Mouse (Mus musculus) inflammation-experienced regulatory T-cells, adult 6 months (primary cell): ENCODE measurements around the gene Prss36. TPM values are rescaled to one million over a fixed set of nuclear protein-coding genes. Genes with fewer than 3 reads are reported as not detected.
"Not testable (repeated sequence)": the region's sequence is repeated elsewhere in the genome, so short reads cannot be mapped to it uniquely, and the experiment has no call there.

ENCODE experiments used
- ATAC-seq: one replicate; pipeline ENCODE4 v1.8.0; 2017
- polyA plus RNA-seq, 3 experiments: library from polyadenylated mRNA; unstranded; fragments of 100-300 nt; shearing (Covaris generic); gene quantifications; one replicate each; pipeline ENCODE4 v1.2.1; 2017

Prss36 gene
- polyA plus RNA-seq, 3 experiments from 2014 or later = 1.5 to 3.7 (median 3.0) TPM

DNA sequence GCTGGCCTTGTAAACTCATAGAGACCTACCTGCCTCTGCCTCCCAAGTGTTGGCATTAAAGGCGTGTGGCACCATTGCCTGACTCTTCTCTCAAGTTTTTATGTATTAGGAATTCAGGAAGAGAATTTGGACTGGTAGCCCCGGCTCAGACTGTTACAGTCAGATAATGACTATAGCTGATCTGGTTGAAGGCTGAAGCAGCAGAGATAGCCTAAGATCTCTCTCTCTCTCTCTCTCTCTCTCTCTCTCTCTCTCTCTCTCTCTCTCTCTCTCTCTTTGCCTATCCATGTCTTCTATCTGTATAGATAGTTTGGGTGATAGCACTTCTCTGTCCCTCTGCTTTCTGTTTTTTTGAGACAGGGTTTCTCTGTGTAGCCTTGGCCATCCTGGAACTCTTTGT, 44.8 kb downstream of the Prss36 start:
- ATAC-seq = no peak

- ATAC-seq = no peak
Observed at GRCm38 (mm10) chr7:127899997-127900396, 46.5 kb downstream of the Prss36 start.

GRCm38 (mm10) chr7:127898179-127898956, 48.2 kb downstream of the Prss36 start:
- ATAC-seq = no peak

DNA sequence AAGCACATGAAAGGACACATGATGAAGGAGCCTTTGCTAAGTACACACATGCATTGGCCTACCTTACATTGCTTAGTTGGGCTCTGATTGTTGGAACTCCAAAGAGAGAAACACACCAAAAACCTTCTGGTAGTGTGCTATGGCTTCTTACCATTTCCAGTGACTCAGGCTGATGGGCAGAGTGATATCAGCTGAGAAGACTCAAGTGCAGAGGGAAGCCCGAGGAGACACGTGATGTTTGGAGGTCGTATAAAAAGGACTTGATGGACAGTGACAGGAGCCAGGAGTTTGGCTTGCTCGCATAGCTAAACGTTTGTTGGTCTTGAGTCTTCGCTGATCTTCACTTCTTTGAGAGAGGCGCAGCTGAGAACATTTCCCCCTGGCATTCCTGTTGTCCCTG, 49.0 kb downstream of the Prss36 start:
- ATAC-seq = no peak

- ATAC-seq = peak; percentile 35
Observed at GRCm38 (mm10) chr7:127896384-127896783, 50.1 kb downstream of the Prss36 start.

DNA sequence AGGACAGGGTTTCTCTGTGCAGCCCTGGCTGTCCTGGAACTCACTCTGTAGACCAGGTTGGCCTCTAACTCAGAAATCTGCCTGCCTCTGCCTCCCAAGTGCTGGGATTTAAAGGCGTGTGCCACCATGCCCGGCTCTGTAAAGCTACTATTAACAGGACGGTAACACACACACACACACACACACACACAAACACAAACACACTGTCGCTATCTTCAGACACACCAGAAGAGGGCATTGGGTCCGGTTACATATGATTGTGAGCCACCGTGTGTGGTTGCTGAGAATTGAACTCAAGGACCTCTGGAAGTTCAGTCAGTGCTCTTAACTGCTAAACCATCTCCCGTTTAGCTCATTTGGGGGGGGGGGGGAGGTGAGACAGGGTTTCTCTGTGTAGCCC, 50.6 kb downstream of the Prss36 start:
- not testable (repeated sequence) for ATAC-seq

DNA sequence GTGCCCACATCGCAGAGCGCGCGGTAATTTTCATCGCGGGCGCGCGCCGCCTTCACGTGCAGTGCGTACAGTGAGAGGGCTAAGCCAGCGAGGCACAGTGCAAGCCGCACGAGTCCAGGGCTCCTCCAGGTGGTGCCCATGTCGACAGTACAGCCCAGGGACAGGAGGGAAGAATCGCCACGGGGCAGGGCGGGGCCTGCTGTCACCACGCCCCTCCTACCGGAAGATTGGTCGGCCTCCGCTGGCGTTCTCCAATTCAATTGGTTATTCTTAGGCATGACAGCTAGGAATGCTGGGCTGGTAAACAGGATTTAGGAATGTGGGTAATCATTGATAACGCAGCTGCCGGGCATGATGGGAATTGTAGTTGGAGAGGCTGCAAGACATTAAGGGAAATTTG, 51.1 kb downstream of the Prss36 start, which contains the start of the genes Gm21974 and Vkorc1:
Gene Gm21974 (minus strand): TSS at position 13 of the 400 bp plus-strand sequence.
Gene Vkorc1 (minus strand): TSS at position 176 of the 400 bp plus-strand sequence.
- peak; percentile 88 for ATAC-seq

DNA sequence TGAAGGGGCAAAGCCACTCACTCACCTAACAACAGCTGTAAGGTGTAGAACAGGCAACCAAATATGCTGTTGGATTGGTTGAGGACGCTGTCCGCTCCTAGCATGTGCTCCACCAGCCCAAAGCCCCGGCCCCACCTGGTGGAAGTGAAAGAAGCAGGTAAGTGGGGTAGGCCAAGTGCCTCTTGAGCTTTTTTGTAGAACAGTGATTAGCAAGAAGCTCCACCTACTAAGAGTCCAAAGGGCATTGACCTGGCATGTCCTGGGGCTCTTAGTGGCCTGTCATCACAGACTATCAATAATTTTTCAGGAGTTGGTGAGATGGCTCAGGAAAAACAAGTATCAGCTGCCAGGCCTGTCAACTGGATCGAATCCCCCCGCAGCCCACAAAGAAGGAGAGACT, 52.0 kb downstream of the Prss36 start:
- no peak for ATAC-seq

DNA sequence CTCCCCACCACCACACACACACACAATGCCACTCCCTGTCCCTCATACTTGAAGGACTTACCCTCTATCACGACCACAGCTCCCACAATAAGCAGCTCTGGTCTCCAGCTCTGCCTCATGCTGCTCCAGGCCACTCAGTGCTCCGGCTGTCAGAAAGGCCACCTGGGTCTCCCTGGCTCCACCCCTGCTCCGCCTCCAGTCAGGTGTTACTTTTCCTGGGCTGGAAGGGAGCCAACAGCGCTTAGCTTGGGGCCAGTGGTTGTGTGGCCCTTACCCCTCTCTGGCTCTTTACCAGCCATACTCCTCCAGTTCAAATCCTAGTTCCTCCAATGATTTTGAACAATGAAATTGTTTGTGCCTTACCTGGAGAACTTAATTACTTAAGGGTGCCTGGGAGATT, 55.7 kb downstream of the Prss36 start, which contains the start of gene Prss53:
Gene Prss53 (minus strand): TSS at position 173 of the 400 bp plus-strand sequence.
- no peak for ATAC-seq

- ATAC-seq = no peak
Observed at GRCm38 (mm10) chr7:127888821-127889220, 57.7 kb downstream of the Prss36 start.

DNA sequence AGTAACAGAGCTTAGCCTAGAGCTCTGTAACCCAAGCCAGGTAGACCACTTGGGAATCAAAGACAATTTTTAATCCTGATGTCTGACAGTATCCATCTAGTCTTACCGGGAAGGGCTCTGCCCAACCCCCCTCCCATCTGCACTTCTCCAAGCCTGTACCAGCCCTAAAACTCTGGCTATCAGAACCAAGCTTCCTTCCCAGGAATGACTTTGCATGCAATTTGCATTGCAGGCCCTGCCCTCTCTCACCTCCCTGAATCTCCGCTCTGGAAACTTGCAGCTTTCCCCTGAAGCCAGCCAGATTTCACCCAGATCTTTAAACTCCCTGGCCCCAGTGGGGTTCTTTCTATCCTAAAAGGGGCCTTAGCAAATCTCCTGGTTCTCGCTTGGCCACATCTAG, 58.7 kb downstream of the Prss36 start:
- no peak for ATAC-seq

GRCm38 (mm10) chr7:127887191-127887590, 59.3 kb downstream of the Prss36 start:
- no peak for ATAC-seq

- no peak for ATAC-seq
Observed at GRCm38 (mm10) chr7:127886551-127886950, 60.0 kb downstream of the Prss36 start.

- ATAC-seq = no peak
Observed at GRCm38 (mm10) chr7:127885951-127886350, 60.6 kb downstream of the Prss36 start.

Other genes with a start within 250 kb of the Prss36 start
- 10 to 100 TPM in 1 of 3 experiments, 1 to 10 TPM in 2; 3.2 to 10.9 (median 4.9) TPM for gene Bcl7c, start 237.8 kb downstream of the Prss36 start, polyA plus RNA-seq
- gene Ctf1, start 234.0 kb downstream of the Prss36 start, polyA plus RNA-seq = not detected
- not detected for gene Ctf2, start 214.6 kb downstream of the Prss36 start, polyA plus RNA-seq
- under 1 TPM; 0.31 to 0.87 (median 0.84) TPM for gene Fbxl19, start 202.2 kb downstream of the Prss36 start, polyA plus RNA-seq
- gene Orai3, start 176.9 kb downstream of the Prss36 start, polyA plus RNA-seq = 10 to 100 TPM; 11.3 to 14.3 (median 14.2) TPM
- 1 to 10 TPM; 3.9 to 7.9 (median 6.8) TPM for gene Setd1a, start 170.1 kb downstream of the Prss36 start, polyA plus RNA-seq
- not detected for gene Gm49388, start 161.1 kb downstream of the Prss36 start, polyA plus RNA-seq
- gene Hsd3b7, start 146.1 kb downstream of the Prss36 start, polyA plus RNA-seq = 1 to 10 TPM; 3.6 to 5.5 (median 5.2) TPM
- 10 to 100 TPM; 38.1 to 69.3 (median 57.4) TPM for gene Stx4a, start 122.4 kb downstream of the Prss36 start, polyA plus RNA-seq
- gene Stx1b, start 122.2 kb downstream of the Prss36 start, polyA plus RNA-seq = under 1 TPM in 1 of 3 experiments, not detected in 2; 0.09 TPM
- gene Zfp646, start 70.5 kb downstream of the Prss36 start, polyA plus RNA-seq = 10 to 100 TPM; 17.4 to 29.8 (median 23.1) TPM
- 10 to 100 TPM in 2 of 3 experiments, 1 to 10 TPM in 1; 8.6 to 11.1 (median 10.7) TPM for gene Zfp668, start 69.9 kb downstream of the Prss36 start, polyA plus RNA-seq
- under 1 TPM in 2 of 3 experiments, not detected in 1; 0.54 TPM for gene Prss53, start 55.8 kb downstream of the Prss36 start, polyA plus RNA-seq
- not detected for gene Gm21974, start 51.3 kb downstream of the Prss36 start, polyA plus RNA-seq
- gene Vkorc1, start 51.1 kb downstream of the Prss36 start, polyA plus RNA-seq = 10 to 100 TPM; 22.2 to 56.5 (median 56.1) TPM
- gene Bckdk, start 42.6 kb downstream of the Prss36 start, polyA plus RNA-seq = 10 to 100 TPM; 64.4 to 75.5 (median 66.0) TPM
- 10 to 100 TPM; 18.5 to 41.8 (median 34.5) TPM for gene Kat8, start 34.2 kb downstream of the Prss36 start, polyA plus RNA-seq
- not detected for gene Prss8, start 16.6 kb downstream of the Prss36 start, polyA plus RNA-seq
- 10 to 100 TPM; 42.5 to 56.3 (median 52.6) TPM for gene Fus, start 20.7 kb upstream of the Prss36 start, polyA plus RNA-seq
- 100 to 1,000 TPM; 229 to 406 (median 231) TPM for gene Pycard, start 47.1 kb upstream of the Prss36 start, polyA plus RNA-seq
- not detected for gene Trim72, start 57.2 kb upstream of the Prss36 start, polyA plus RNA-seq
- 1 to 10 TPM in 2 of 3 experiments, under 1 TPM in 1; 0.09 to 1.2 (median 1.1) TPM for gene Itgam, start 115.9 kb upstream of the Prss36 start, polyA plus RNA-seq
- under 1 TPM in 1 of 3 experiments, not detected in 2; 0.87 TPM for gene Gm49368, start 116.0 kb upstream of the Prss36 start, polyA plus RNA-seq
- gene Itgax, start 182.8 kb upstream of the Prss36 start, polyA plus RNA-seq = 1 to 10 TPM in 1 of 3 experiments, not detected in 2; 1.1 TPM
- gene Itgad, start 207.7 kb upstream of the Prss36 start, polyA plus RNA-seq = 1 to 10 TPM in 1 of 3 experiments, not detected in 2; 1.0 TPM